Mouse (Mus musculus): ENCODE measurements at regions not wholly inside any gene's neighbourhood (a gene's known extent, or its start where the extent isn't known, plus 50 kb on each side); places are given as distances from the start of the nearest gene placed in this dataset.

GRCm38 (mm10) chr7:72362690-72363089 lies 56.3 kb upstream of the Mctp2 start:
- Histone ChIP-seq H3K9me3 (replicated peaks) (no peaks in the 10 kb centered on the region), H3K36me3 (ENCODE audit: poor library complexity, severe bottlenecking) (no peaks in the 10 kb centered on the region), H3K4me2 (no peak overlapping the region), H3K4me1 (no peaks in the 10 kb centered on the region), H3K4me3 (no peak overlapping the region), H3K9ac (no peak overlapping the region), H3K27ac (no peak overlapping the region), H3K27me3 (no peaks in the 10 kb centered on the region)
- ATAC-seq: no peak
- WGBS: 21% methylated on average over 3 of the region's 3 CpGs

GRCm38 (mm10) chr7:72391323-72391722 lies 84.9 kb upstream of the Mctp2 start:
- Histone ChIP-seq H3K27ac (no peak overlapping the region), H3K9ac (no peak overlapping the region), H3K4me3 (no peak overlapping the region), H3K4me1 (no peaks in the 10 kb centered on the region), H3K4me2 (no peak overlapping the region), H3K27me3 (no peaks in the 10 kb centered on the region), H3K36me3 (ENCODE audit: poor library complexity, severe bottlenecking) (no peaks in the 10 kb centered on the region), H3K9me3 (replicated peaks) (no peaks in the 10 kb centered on the region)
- peak; percentile 36; the same call in 1 of the 2 replicates for ATAC-seq
- 40% methylated on average over 7 of the region's 7 CpGs for WGBS

GRCm38 (mm10) chr7:72400056-72400455 lies 93.6 kb upstream of the Mctp2 start:
- Histone ChIP-seq H3K4me3 (no peak overlapping the region), H3K27ac (no peak overlapping the region), H3K4me2 (no peak overlapping the region), H3K9me3 (replicated peaks) (no peaks in the 10 kb centered on the region), H3K36me3 (ENCODE audit: poor library complexity, severe bottlenecking) (no peaks in the 10 kb centered on the region), H3K9ac (no peak overlapping the region), H3K27me3 (no peaks in the 10 kb centered on the region), H3K4me1 (no peaks in the 10 kb centered on the region)
- ATAC-seq: peak; percentile 81

- Histone ChIP-seq H3K4me1 (no peaks in the 10 kb centered on the region), H3K4me3 (no peak overlapping the region), H3K27me3 (no peaks in the 10 kb centered on the region), H3K27ac (no peak overlapping the region), H3K36me3 (ENCODE audit: poor library complexity, severe bottlenecking) (no peaks in the 10 kb centered on the region), H3K9ac (no peak overlapping the region), H3K4me2 (no peak overlapping the region), H3K9me3 (replicated peaks) (no peaks in the 10 kb centered on the region)
- no peak for ATAC-seq
- WGBS: 90% methylated on average over 3 of the region's 3 CpGs
These were observed 99.7 kb upstream of the Mctp2 start for GRCm38 (mm10) chr7:72406131-72406530.

GRCm38 (mm10) chr7:72408409-72408986 lies 102.1 kb upstream of the Mctp2 start:
- Histone ChIP-seq H3K4me2 (no peak overlapping the region), H3K9ac (no peak overlapping the region), H3K9me3 (replicated peaks) (no peaks in the 10 kb centered on the region), H3K27ac (no peak overlapping the region), H3K4me3 (no peak overlapping the region), H3K4me1 (no peaks in the 10 kb centered on the region), H3K27me3 (no peaks in the 10 kb centered on the region), H3K36me3 (ENCODE audit: poor library complexity, severe bottlenecking) (no peaks in the 10 kb centered on the region)
- no peak for ATAC-seq
- 82% methylated on average over 6 of the region's 6 CpGs for WGBS

GRCm38 (mm10) chr7:72438552-72438951 lies 132.1 kb upstream of the Mctp2 start:
- H3K4me1 ChIP-seq: no peaks in the 10 kb centered on the region
- 0 out of 2 replicates have a peak, but pooled peaks have one; percentile 45 for ATAC-seq
- no peak overlapping the region for H3K4me2 ChIP-seq
- H3K27me3 ChIP-seq: no peaks in the 10 kb centered on the region
- no peak overlapping the region for H3K4me3 ChIP-seq
- no peaks in the 10 kb centered on the region for H3K36me3 ChIP-seq (ENCODE audit: poor library complexity, severe bottlenecking)
- H3K27ac ChIP-seq: no peak overlapping the region
- H3K9me3 ChIP-seq (replicated peaks): no peaks in the 10 kb centered on the region
- 53% methylated on average over 2 of the region's 2 CpGs for WGBS
- H3K9ac ChIP-seq: no peak overlapping the region

- H3K27me3 ChIP-seq: no peaks in the 10 kb centered on the region
- H3K4me2 ChIP-seq: no peak overlapping the region
- H3K36me3 ChIP-seq (ENCODE audit: poor library complexity, severe bottlenecking): no peaks in the 10 kb centered on the region
- no peak for ATAC-seq
- H3K9me3 ChIP-seq (replicated peaks): no peaks in the 10 kb centered on the region
- no peak overlapping the region for H3K27ac ChIP-seq
- no peaks in the 10 kb centered on the region for H3K4me1 ChIP-seq
- no peak overlapping the region for H3K9ac ChIP-seq
- 80% methylated on average over 5 of the region's 5 CpGs for WGBS
- H3K4me3 ChIP-seq: no peak overlapping the region
These were observed 135.6 kb upstream of the Mctp2 start for GRCm38 (mm10) chr7:72442001-72442400.

- Histone ChIP-seq H3K27ac (no peak overlapping the region), H3K36me3 (ENCODE audit: poor library complexity, severe bottlenecking) (no peaks in the 10 kb centered on the region), H3K9ac (no peak overlapping the region), H3K9me3 (replicated peaks) (no peaks in the 10 kb centered on the region), H3K4me3 (no peak overlapping the region), H3K27me3 (no peaks in the 10 kb centered on the region), H3K4me1 (no peaks in the 10 kb centered on the region), H3K4me2 (no peak overlapping the region)
- ATAC-seq: no peak
- 100% methylated on average over 1 of the region's 1 CpGs for WGBS
These were observed 137.6 kb upstream of the Mctp2 start for GRCm38 (mm10) chr7:72444016-72444415.

GRCm38 (mm10) chr7:72444792-72445191 lies 138.4 kb upstream of the Mctp2 start:
- ATAC-seq: no peak
- H3K27ac ChIP-seq: no peak overlapping the region
- WGBS: 73% methylated on average over 1 of the region's 1 CpGs
- no peak overlapping the region for H3K9ac ChIP-seq
- H3K4me1 ChIP-seq: no peaks in the 10 kb centered on the region
- no peaks in the 10 kb centered on the region for H3K36me3 ChIP-seq (ENCODE audit: poor library complexity, severe bottlenecking)
- no peaks in the 10 kb centered on the region for H3K27me3 ChIP-seq
- no peak overlapping the region for H3K4me3 ChIP-seq
- H3K4me2 ChIP-seq: no peak overlapping the region
- H3K9me3 ChIP-seq (replicated peaks): no peaks in the 10 kb centered on the region

GRCm38 (mm10) chr7:72446911-72447310 lies 140.5 kb upstream of the Mctp2 start:
- no peak overlapping the region for H3K4me3 ChIP-seq
- H3K9ac ChIP-seq: no peak overlapping the region
- H3K9me3 ChIP-seq (replicated peaks): no peaks in the 10 kb centered on the region
- H3K4me2 ChIP-seq: no peak overlapping the region
- 90% methylated on average over 1 of the region's 1 CpGs for WGBS
- no peaks in the 10 kb centered on the region for H3K36me3 ChIP-seq (ENCODE audit: poor library complexity, severe bottlenecking)
- no peaks in the 10 kb centered on the region for H3K27me3 ChIP-seq
- H3K27ac ChIP-seq: no peak overlapping the region
- ATAC-seq: no peak
- H3K4me1 ChIP-seq: no peaks in the 10 kb centered on the region

- no peaks in the 10 kb centered on the region for H3K36me3 ChIP-seq (ENCODE audit: poor library complexity, severe bottlenecking)
- H3K9ac ChIP-seq: no peak overlapping the region
- ATAC-seq: no peak
- WGBS: 70% methylated on average over 4 of the region's 4 CpGs
- no peak overlapping the region for H3K4me3 ChIP-seq
- no peaks in the 10 kb centered on the region for H3K4me1 ChIP-seq
- no peaks in the 10 kb centered on the region for H3K27me3 ChIP-seq
- H3K4me2 ChIP-seq: no peak overlapping the region
- H3K27ac ChIP-seq: no peak overlapping the region
- no peaks in the 10 kb centered on the region for H3K9me3 ChIP-seq (replicated peaks)
These were observed 156.6 kb upstream of the Mctp2 start for GRCm38 (mm10) chr7:72462978-72463377.

GRCm38 (mm10) chr7:72464658-72465057 lies 158.2 kb upstream of the Mctp2 start:
- no peak for ATAC-seq
- no peak overlapping the region for H3K9ac ChIP-seq
- H3K9me3 ChIP-seq (replicated peaks): no peaks in the 10 kb centered on the region
- no peak overlapping the region for H3K4me2 ChIP-seq
- H3K4me1 ChIP-seq: no peaks in the 10 kb centered on the region
- no peak overlapping the region for H3K27ac ChIP-seq
- no peaks in the 10 kb centered on the region for H3K27me3 ChIP-seq
- H3K4me3 ChIP-seq: no peak overlapping the region
- no peaks in the 10 kb centered on the region for H3K36me3 ChIP-seq (ENCODE audit: poor library complexity, severe bottlenecking)
- WGBS: 84% methylated on average over 1 of the region's 1 CpGs

- no peak overlapping the region for H3K4me3 ChIP-seq
- no peak overlapping the region for H3K9ac ChIP-seq
- H3K27ac ChIP-seq: no peak overlapping the region
- ATAC-seq: no peak
- H3K27me3 ChIP-seq: no peaks in the 10 kb centered on the region
- H3K4me1 ChIP-seq: peaks cover 3% of the 10 kb centered on the region; the same call in 1 of the 2 replicates
- H3K36me3 ChIP-seq (ENCODE audit: poor library complexity, severe bottlenecking): no peaks in the 10 kb centered on the region
- 74% methylated on average over 2 of the region's 2 CpGs for WGBS
- H3K9me3 ChIP-seq (replicated peaks): no peaks in the 10 kb centered on the region
- H3K4me2 ChIP-seq: no peak overlapping the region
These were observed 163.3 kb upstream of the Mctp2 start for GRCm38 (mm10) chr7:72469691-72470090.

Data from forebrain, embryonic 13.5 days (tissue).